Mouse (Mus musculus): Measurements from ENCODE around the gene Slc6a11. TPM values are rescaled to one million over a fixed set of nuclear protein-coding genes. Genes with fewer than 3 reads are reported as not detected.

Slc6a11 gene
- polyA plus RNA-seq (2016; fragmentation: Nextera tagmentation; extraction: Ambion mirVana) = 0.35 and 0.47 TPM in 2 replicates

GRCm38 (mm10) chr6:114131122-114131872, at the start of gene Slc6a11:
TSS of gene Slc6a11 (plus strand) at chr6:114131241.
- Histone ChIP-seq H3K27me3 (ENCODE audit: insufficient read depth, poor library complexity, severe bottlenecking) (peaks cover 70% of the 10 kb centered on the region), H3K4me1 (replicated peaks) (peaks cover 10% of the 10 kb centered on the region), H3K9me3 (no peaks in the 10 kb centered on the region), H3K36me3 (no peaks in the 10 kb centered on the region), H3K27ac (peak within 1 kb of the TSS; percentile 76), H3K4me3 (peak within 1 kb of the TSS; percentile 66)
- 4% methylated on average over 75 of the region's 76 CpGs for WGBS
- DNase-seq (ENCODE audit: low spot score) = peak; percentile 26

DNA sequence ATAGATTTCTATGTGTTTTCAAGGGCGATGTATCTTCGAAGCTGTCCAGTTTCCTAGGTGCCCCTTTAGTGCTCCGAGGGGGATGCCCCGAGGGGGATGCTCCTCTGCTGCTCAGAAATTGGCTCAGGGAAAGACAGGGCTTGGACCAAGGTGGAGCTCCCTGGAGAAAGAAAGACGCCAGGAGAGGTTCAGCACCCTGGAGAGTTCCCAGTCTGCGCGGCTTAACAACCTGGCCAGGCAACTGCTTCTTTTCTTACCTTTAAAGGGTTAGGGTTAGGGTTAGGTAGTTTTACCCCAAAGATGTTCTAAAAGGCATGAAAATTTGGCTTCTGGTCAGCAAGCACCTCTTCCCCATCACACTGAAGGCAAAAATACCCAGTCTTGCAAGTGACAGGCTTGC, 43.9 kb upstream of the Slc6a11 start:
- H3K36me3 ChIP-seq = no peaks in the 10 kb centered on the region
- no peak overlapping the region for H3K27ac ChIP-seq
- 30% methylated on average over 7 of the region's 7 CpGs for WGBS

DNA sequence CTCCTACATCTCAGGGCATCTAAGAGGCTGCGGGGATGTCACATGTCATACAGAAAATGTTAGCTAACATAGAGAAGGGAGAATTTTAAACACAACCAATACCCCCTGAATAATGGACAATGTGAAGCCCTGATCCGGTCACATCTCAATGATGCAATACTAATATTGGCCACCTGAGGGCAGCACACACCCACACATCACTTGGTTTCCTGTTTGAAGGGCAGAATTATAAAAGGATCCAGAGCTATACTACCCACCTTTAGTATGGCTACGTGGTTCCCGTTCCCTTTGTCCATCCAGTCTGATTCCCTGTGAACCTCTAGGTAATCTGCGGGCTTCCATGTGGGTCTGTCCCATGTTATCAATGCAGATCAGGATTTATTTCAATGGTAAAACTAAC, 41.4 kb upstream of the Slc6a11 start:
- peak; percentile 72 for DNase-seq (ENCODE audit: low spot score)
- 17% methylated on average over 5 of the region's 5 CpGs for WGBS
- no peaks in the 10 kb centered on the region for H3K9me3 ChIP-seq
- peaks cover 7% of the 10 kb centered on the region; the same call in 1 of the 2 replicates for H3K27me3 ChIP-seq (ENCODE audit: insufficient read depth, poor library complexity, severe bottlenecking)
- H3K27ac ChIP-seq = no peak overlapping the region
- H3K4me3 ChIP-seq = no peak overlapping the region
- no peaks in the 10 kb centered on the region for H3K36me3 ChIP-seq
- peaks cover 28% of the 10 kb centered on the region for H3K4me1 ChIP-seq (replicated peaks)

More for the DNA sequence above, 43.9 kb upstream of the Slc6a11 start:
- DNase-seq (ENCODE audit: low spot score) = peak; percentile 54
- H3K27me3 ChIP-seq (ENCODE audit: insufficient read depth, poor library complexity, severe bottlenecking) = peaks cover 7% of the 10 kb centered on the region; the same call in 1 of the 2 replicates
- peaks cover 4% of the 10 kb centered on the region for H3K4me1 ChIP-seq (replicated peaks)
- H3K4me3 ChIP-seq = no peak overlapping the region
- H3K9me3 ChIP-seq = no peaks in the 10 kb centered on the region

- WGBS = 29% methylated on average over 9 of the region's 9 CpGs
- DNase-seq (ENCODE audit: low spot score) = peak; percentile 15
Observed at GRCm38 (mm10) chr6:114092216-114092615, 38.8 kb upstream of the Slc6a11 start.

GRCm38 (mm10) chr6:114094251-114094650, 36.8 kb upstream of the Slc6a11 start:
- no peaks in the 10 kb centered on the region for H3K36me3 ChIP-seq

More at GRCm38 (mm10) chr6:114092216-114092615, 38.8 kb upstream of the Slc6a11 start:
- Histone ChIP-seq H3K4me1 (replicated peaks) (peaks cover 33% of the 10 kb centered on the region), H3K36me3 (no peaks in the 10 kb centered on the region), H3K27me3 (ENCODE audit: insufficient read depth, poor library complexity, severe bottlenecking) (peaks cover 7% of the 10 kb centered on the region; the same call in 1 of the 2 replicates), H3K4me3 (no peak overlapping the region), H3K9me3 (no peaks in the 10 kb centered on the region), H3K27ac (0 out of 2 replicates have a peak overlapping the region, but pooled peaks have one; percentile 17)

DNA sequence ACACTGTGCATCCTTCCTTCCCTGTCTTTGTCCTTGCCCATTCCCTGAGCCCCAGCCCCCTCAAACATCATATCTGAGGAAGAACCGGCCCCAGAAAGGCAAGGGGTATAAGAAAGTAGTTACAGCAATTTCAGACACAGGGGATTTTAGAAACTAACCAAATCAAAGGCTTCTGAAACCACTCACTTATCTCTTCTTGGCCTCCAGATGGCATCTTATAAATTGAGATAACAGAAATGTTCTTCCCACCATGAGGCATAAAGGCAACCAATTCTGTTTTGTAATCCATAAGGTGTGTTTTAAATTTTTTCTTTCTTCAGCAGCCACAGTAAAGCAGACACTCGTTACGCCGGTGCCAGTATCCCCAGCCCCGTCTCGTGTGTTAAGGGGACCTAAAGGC, 34.5 kb upstream of the Slc6a11 start:
- Histone ChIP-seq H3K9me3 (no peaks in the 10 kb centered on the region), H3K4me3 (no peak overlapping the region), H3K36me3 (no peaks in the 10 kb centered on the region), H3K27ac (no peak overlapping the region), H3K27me3 (ENCODE audit: insufficient read depth, poor library complexity, severe bottlenecking) (no peaks in the 10 kb centered on the region), H3K4me1 (replicated peaks) (peaks cover 33% of the 10 kb centered on the region)
- WGBS = 87% methylated on average over 6 of the region's 6 CpGs
- DNase-seq (ENCODE audit: low spot score) = no peak

More at GRCm38 (mm10) chr6:114094251-114094650, 36.8 kb upstream of the Slc6a11 start:
- no peak overlapping the region for H3K4me3 ChIP-seq
- peaks cover 33% of the 10 kb centered on the region for H3K4me1 ChIP-seq (replicated peaks)
- WGBS = 51% methylated on average over 16 of the region's 16 CpGs
- H3K27ac ChIP-seq = peak overlapping the region; percentile 82
- DNase-seq (ENCODE audit: low spot score) = peak; percentile 51
- no peaks in the 10 kb centered on the region for H3K27me3 ChIP-seq (ENCODE audit: insufficient read depth, poor library complexity, severe bottlenecking)
- no peaks in the 10 kb centered on the region for H3K9me3 ChIP-seq

DNA sequence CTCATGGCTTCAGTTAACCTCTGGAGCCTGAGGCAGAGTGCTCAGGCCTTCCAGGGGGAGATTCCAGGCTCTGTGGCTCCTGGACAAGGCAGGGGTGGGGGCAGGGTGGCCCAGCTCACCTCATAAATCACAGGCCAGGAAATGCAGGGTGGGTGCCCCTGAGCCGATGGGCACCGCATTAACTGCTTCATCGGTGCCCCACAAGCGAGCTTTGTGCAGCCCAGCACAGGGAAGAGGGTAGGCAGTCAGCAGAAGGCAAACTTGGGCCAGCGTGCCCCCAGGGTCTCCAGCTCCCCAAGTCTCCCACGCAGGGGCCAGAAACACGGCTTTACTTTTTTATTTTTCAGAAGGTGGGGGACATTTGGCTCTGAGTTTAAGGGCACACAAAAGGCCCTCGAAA, 29.1 kb upstream of the Slc6a11 start:
- H3K36me3 ChIP-seq = no peaks in the 10 kb centered on the region
- 84% methylated on average over 8 of the region's 8 CpGs for WGBS
- no peak overlapping the region for H3K4me3 ChIP-seq
- H3K4me1 ChIP-seq (replicated peaks) = 0 out of 2 replicates have a peak, but pooled peaks cover 3% of the 10 kb centered on the region
- DNase-seq (ENCODE audit: low spot score) = no peak
- H3K27ac ChIP-seq = no peak overlapping the region
- H3K27me3 ChIP-seq (ENCODE audit: insufficient read depth, poor library complexity, severe bottlenecking) = no peaks in the 10 kb centered on the region
- no peaks in the 10 kb centered on the region for H3K9me3 ChIP-seq

- DNase-seq (ENCODE audit: low spot score) = no peak
- Histone ChIP-seq H3K27ac (no peak overlapping the region), H3K9me3 (no peaks in the 10 kb centered on the region), H3K4me1 (replicated peaks) (no peaks in the 10 kb centered on the region; the same call in 1 of the 2 replicates), H3K4me3 (no peak overlapping the region), H3K36me3 (no peaks in the 10 kb centered on the region), H3K27me3 (ENCODE audit: insufficient read depth, poor library complexity, severe bottlenecking) (no peaks in the 10 kb centered on the region)
- WGBS = 66% methylated on average over 5 of the region's 5 CpGs
Observed at GRCm38 (mm10) chr6:114119507-114119906, 11.5 kb upstream of the Slc6a11 start.

DNA sequence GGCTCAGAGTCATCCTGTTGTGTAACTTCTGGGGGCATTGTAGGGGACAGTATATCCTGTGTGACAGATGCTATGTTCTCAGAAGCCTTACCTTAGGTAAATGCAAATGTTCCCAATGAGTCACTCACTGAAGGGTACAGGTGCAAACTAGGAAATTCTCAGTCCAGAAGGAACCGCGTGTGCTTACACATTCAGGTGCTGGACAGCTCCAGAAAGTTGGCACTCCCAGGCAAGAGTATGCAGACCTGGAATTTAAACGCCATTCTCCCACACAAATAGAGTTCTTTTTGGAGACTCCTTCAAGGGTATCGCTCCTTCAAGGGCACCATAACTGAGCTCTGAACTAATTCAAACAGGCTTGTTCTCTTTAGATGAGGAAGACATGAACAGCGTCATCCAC, 5.5 kb upstream of the Slc6a11 start:
- H3K36me3 ChIP-seq = no peaks in the 10 kb centered on the region
- no peaks in the 10 kb centered on the region for H3K4me1 ChIP-seq (replicated peaks)
- no peak overlapping the region for H3K27ac ChIP-seq
- H3K27me3 ChIP-seq (ENCODE audit: insufficient read depth, poor library complexity, severe bottlenecking) = peaks cover 30% of the 10 kb centered on the region
- DNase-seq (ENCODE audit: low spot score) = no peak
- WGBS = 67% methylated on average over 5 of the region's 5 CpGs
- H3K4me3 ChIP-seq = no peak overlapping the region
- no peaks in the 10 kb centered on the region for H3K9me3 ChIP-seq

DNA sequence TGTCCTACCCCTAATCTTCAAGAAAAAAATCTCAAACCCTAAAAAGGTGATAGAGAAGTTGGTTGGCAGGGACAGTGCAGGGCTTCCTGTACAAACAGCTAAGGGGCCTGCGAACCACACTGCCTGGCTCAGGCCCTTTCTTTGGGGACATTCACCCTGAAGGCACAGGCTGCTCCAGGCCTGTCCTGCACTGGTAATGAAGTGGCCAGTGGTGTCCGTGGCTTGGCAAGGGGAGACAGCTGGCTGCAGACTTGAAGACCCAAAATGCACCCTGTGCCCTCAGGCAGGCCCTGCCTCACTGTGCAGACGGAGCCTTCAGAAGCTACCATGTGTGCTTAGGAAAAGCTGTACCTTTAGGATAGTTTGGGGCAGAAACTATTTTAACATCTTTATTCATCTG, 1.4 kb downstream of the Slc6a11 start:
- no peaks in the 10 kb centered on the region for H3K9me3 ChIP-seq
- DNase-seq (ENCODE audit: low spot score) = no peak
- peaks cover 10% of the 10 kb centered on the region for H3K4me1 ChIP-seq (replicated peaks)
- H3K27me3 ChIP-seq (ENCODE audit: insufficient read depth, poor library complexity, severe bottlenecking) = peaks cover 69% of the 10 kb centered on the region
- H3K36me3 ChIP-seq = no peaks in the 10 kb centered on the region
- H3K27ac ChIP-seq = no peak overlapping the region
- 70% methylated on average over 3 of the region's 3 CpGs for WGBS
- H3K4me3 ChIP-seq = no peak overlapping the region

DNA sequence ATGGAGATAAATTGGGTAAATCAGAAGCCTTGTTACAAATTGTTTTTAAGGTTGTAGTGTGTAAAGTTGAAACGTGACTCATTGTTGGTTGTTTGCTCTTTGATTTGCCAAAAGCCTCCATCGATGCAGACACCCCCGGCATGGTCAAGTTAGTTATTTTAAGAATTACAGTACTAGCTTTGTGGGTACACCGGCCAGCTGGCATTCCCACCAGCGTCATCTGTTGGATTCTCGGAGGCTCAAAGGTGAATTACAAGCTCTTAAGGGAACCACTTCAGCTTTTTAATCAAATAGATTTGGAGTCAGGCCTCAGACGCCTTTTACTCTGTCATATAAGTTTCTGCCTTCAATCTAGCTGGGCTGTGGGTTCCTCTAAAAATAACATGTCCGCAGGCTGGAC, 1.9 kb downstream of the Slc6a11 start:
- WGBS = 88% methylated on average over 8 of the region's 8 CpGs
- H3K27me3 ChIP-seq (ENCODE audit: insufficient read depth, poor library complexity, severe bottlenecking) = peaks cover 65% of the 10 kb centered on the region
- no peak for DNase-seq (ENCODE audit: low spot score)

DNA sequence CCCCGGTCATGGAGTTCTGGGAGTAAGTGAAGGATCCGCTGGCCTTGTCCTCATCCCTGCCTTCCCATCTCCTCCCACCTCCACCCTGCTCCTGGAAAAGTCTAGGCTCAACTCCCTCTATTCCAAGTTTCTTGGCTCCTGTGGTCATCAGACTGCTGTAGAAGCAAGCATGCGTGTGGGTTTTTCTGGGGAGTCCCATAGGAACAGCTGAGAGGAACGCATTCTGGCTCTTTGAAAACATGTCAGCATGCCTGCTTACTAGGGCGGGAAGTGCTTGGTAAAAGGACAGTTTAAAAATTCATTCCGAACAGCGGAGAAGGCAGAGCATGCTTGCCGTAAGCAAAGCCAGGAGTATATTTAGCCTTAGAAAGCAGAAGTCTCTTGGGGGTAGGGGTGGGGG, 7.9 kb downstream of the Slc6a11 start:
- Histone ChIP-seq H3K4me3 (no peak overlapping the region), H3K27ac (no peak overlapping the region), H3K36me3 (no peaks in the 10 kb centered on the region), H3K4me1 (replicated peaks) (peaks cover 10% of the 10 kb centered on the region; the same call in 1 of the 2 replicates), H3K27me3 (ENCODE audit: insufficient read depth, poor library complexity, severe bottlenecking) (peaks cover 9% of the 10 kb centered on the region; the same call in 1 of the 2 replicates), H3K9me3 (0 out of 2 replicates have a peak, but pooled peaks cover 8% of the 10 kb centered on the region)
- no peak for DNase-seq (ENCODE audit: low spot score)
- 89% methylated on average over 8 of the region's 8 CpGs for WGBS

More for the DNA sequence above, 1.9 kb downstream of the Slc6a11 start:
- Histone ChIP-seq H3K4me3 (no peak overlapping the region), H3K36me3 (no peaks in the 10 kb centered on the region), H3K9me3 (no peaks in the 10 kb centered on the region), H3K4me1 (replicated peaks) (peaks cover 10% of the 10 kb centered on the region), H3K27ac (no peak overlapping the region)

DNA sequence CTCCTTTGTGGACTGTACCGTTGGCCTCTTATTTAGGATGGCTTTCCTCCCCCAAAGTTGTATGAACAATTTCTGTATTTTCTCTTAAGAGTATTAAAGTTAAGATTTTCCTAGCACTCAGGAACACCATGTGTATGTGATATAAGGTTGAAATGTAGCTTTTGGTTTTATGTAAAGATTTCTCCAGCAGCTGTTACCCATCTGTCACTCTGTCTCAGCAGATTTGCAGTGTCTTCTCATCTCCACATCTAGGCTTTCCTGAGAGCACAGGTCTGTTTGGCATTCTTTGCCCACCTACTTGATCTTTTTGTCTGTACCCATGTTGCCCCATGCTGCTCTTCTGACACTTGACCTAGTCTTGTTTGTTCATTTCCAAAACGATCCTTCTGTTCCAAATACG, 10.4 kb downstream of the Slc6a11 start:
- peaks cover 18% of the 10 kb centered on the region for H3K4me1 ChIP-seq (replicated peaks)
- H3K36me3 ChIP-seq = no peaks in the 10 kb centered on the region
- H3K4me3 ChIP-seq = no peak overlapping the region
- 78% methylated on average over 3 of the region's 3 CpGs for WGBS
- H3K27me3 ChIP-seq (ENCODE audit: insufficient read depth, poor library complexity, severe bottlenecking) = peaks cover 2% of the 10 kb centered on the region; the same call in 1 of the 2 replicates
- 0 out of 2 replicates have a peak, but pooled peaks cover 8% of the 10 kb centered on the region for H3K9me3 ChIP-seq
- DNase-seq (ENCODE audit: low spot score) = no peak
- H3K27ac ChIP-seq = no peak overlapping the region

Data from hindbrain, embryonic 10.5 days (tissue).